Mouse (Mus musculus) hematopoietic stem cell, adult 5-6 weeks (primary cell): ENCODE data around the gene Gm3629. TPM values are rescaled to one million over a fixed set of nuclear protein-coding genes. Genes with fewer than 3 reads are reported as not detected.
"Not testable (repeated sequence)": the region's sequence is repeated elsewhere in the genome, so short reads cannot be mapped to it uniquely, and the experiment has no call there.

ENCODE experiments used
- ATAC-seq, 2 experiments: fragments of 125-278 bp in 1 of 2; replicated peaks in 1 of 2; 2 replicates each; pipeline ENCODE4 v1.8.0; 2016 to 2017; ENCODE audit warnings: inconsistent platforms in 2 of 2, mild to moderate bottlenecking in 2 of 2, moderate number of reproducible peaks in 2 of 2, low read depth in 1 of 2, moderate TSS enrichment in 1 of 2; ENCODE audit not compliant: low FRiP score in 2 of 2, poor library complexity in 2 of 2, severe bottlenecking in 2 of 2, insufficient read depth in 1 of 2, low TSS enrichment in 1 of 2
- total RNA-seq: library from RNA; stranded (forward); fragments of 172-1452, 232-1000 nt; gene quantifications from 2 replicates; pipeline ENCODE4 v1.2.3, GENCODE M21; 2017

Gene Gm3629
- 1.2 and 2.5 TPM in 2 replicates for total RNA-seq

GRCm38 (mm10) chr14:6590513-6590912 is at the start of gene Gm3629:
TSS of gene Gm3629 (minus strand) at chr14:6590613.
- not testable (repeated sequence) for ATAC-seq

DNA sequence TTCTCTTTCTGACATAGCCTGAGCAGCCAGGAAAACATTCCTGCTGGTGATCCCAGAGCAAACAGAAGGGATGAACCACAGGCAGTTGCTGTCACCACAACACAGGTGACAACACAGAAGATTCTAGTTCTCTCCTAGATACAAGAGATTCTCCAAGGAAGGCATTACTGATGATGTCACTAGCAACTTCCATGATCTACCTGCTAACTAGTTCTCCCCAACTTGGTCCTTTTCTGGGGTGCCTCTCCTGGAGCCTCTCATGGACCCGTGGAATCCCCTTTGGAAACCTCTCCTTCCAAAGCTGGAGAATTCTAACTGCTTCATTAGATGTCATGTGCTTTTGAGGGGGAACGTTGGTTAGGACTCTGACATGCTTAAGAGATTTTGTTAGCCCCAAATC is 31.9 kb upstream of the Gm3629 start, which contains the start of gene Gm3460:
TSS of gene Gm3460 (minus strand) at position 101 of the 400 bp plus-strand sequence.
- not testable (repeated sequence) for ATAC-seq

DNA sequence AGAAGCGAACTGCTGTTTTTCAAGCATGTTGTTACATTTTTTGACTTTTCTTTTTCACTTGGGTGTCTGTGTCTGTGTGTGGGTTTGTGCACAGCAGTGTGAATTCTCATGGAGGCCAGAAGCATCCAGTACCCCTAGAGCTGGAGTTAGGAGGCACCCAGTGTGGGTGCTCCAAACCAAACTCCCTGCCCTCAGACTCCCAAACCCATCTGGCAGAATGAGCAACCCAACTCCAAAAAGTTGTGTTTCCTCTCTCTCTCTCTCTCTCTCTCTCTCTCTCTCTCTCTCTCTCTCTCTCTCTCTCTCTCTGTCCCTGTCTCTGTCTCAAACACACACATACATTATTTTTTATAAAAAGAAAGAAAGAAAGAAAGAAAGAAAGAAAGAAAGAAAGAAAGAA is 16.0 kb upstream of the Gm3629 start:
- not testable (repeated sequence) for ATAC-seq

DNA sequence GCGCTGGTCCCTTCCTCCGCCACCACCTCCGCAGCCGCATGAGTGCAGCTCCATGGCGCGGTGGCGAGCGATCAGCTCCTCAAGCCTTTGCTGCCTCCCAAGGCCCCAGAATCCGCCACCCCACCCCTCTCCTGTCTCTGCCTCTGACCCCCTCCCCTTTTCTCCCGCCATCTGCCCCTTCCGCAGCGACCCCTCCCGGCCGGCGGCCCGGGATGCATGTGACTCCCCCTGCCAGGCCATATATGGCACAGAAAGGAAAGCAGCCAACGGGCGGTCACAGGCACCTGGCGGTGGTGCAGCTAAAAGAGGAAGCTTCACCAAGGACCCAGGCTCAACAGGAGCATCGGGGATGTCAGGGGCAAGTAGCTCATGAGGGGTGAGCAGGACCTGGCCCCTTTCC is 14.6 kb upstream of the Gm3629 start:
- peak in 1 of 2 experiments; percentile 82; a peak in 2 of 4 replicates for ATAC-seq

DNA sequence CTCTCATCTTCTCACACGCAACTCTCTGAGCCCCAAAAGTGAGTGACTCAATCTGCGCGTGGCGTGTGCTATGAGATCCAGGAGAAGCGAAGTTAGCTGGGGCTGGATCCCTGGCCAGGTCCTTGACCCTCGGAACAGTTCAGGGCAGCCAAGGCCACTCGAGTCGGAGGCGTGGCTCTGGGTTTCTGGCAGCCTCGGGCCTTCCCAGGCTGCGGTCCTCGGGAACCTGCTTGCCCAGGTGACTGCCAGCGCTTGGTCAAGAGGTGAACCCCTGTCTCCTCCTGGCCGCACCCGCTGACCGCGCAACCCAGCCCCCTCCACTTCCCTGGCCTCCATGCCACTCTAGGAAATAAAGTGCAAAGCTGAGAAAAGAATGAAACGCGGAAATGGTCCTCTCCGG is 14.1 kb upstream of the Gm3629 start:
- ATAC-seq, result not testable (repeated sequence)

DNA sequence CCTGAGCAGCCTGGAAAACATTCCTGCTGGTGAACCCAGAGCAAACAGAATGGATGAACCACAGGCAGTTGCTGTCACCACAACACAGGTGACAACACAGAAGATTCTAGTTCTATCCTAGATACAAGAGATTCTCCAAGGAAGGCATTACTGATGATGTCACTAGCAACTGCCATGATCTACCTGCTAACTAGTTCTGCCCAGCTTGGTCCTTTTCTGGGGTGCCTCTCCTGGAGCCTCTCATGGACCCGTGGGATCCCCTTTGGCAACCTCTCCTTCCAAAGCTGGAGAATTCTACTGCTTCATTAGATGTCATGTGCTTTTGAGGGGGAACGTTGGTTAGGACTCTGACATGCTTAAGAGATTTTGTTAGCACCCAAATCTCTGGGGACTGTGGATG is 53.2 kb downstream of the Gm3629 start, which contains the start of gene Gm8356:
TSS of gene Gm8356 (minus strand) at position 101 of the 400 bp plus-strand sequence.
- ATAC-seq, result not testable (repeated sequence)

Other genes with a start within 250 kb of the Gm3629 start
- gene Gm3618, start 246.9 kb downstream of the Gm3629 start, total RNA-seq, result not detected in 2 replicates
- gene Gm16440, start 200.3 kb downstream of the Gm3629 start, total RNA-seq, result not detected in 2 replicates
- gene Gm3591, start 178.1 kb downstream of the Gm3629 start, total RNA-seq, result not detected in 2 replicates
- not detected in 2 replicates for gene Gm3594, start 146.0 kb downstream of the Gm3629 start, total RNA-seq
- gene Gm8356, start 53.3 kb downstream of the Gm3629 start, total RNA-seq, result not detected in 2 replicates
- gene Gm3460, start 31.8 kb upstream of the Gm3629 start, total RNA-seq, result not detected in 2 replicates
- not detected in 2 replicates for gene Gm10251, start 93.6 kb upstream of the Gm3629 start, total RNA-seq
- not detected in 2 replicates for gene Gm8050, start 129.6 kb upstream of the Gm3629 start, total RNA-seq
- gene Gm3636, start 151.7 kb upstream of the Gm3629 start, total RNA-seq, result 2.0 and 9.3 TPM in 2 replicates
- not detected in 2 replicates for gene Gm8362, start 183.8 kb upstream of the Gm3629 start, total RNA-seq
- not detected in 2 replicates for gene Gm3642, start 249.7 kb upstream of the Gm3629 start, total RNA-seq